Mouse (Mus musculus) liver, adult (tissue): ENCODE measurements around the gene Fam89b.

Source experiments
- GATA4 ChIP-seq: IDR thresholded peaks from 2 replicates; pipeline ENCODE4 v1.6.1; 2014; ENCODE audit warnings: mild to moderate bottlenecking, low read length; ENCODE audit not compliant: insufficient replicate concordance

The Fam89b gene

DNA sequence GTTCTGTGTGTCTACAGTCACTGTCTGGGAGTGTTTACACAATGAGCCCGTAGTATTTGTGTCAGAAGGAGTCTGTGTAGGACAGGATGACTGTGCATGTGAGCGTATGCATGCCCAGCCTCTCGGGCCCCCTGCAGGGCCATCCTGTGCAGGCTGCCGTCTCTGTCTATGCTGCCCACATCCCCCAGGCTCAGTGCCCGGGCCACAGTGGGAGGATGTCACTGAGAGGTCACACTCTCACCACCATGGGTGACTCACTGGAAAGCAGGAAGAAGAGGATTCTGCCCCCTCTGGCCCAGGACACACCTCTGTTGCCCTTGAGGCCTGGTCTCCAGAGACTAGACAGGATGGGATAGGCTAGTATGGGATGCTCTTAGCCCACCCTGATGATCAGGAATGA, 14.1 kb upstream of the Fam89b start:
- TF ChIP-seq GATA4: no peak

DNA sequence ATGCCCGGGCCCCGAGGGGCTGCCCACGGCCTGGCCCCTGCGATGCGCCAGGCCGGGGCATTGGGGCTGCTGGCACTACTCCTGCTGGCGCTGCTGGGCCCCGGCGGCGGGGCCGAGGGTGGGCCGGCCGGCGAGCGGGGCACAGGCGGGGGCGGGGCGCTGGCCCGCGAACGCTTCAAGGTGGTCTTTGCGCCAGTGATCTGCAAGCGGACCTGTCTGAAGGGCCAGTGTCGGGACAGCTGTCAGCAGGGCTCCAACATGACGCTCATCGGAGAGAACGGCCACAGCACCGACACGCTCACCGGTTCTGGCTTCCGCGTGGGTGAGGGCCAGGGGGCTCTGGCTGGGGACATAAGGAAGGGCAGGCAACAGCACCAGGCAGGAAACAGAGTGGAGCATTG, 12.8 kb upstream of the Fam89b start:
- no peak for TF ChIP-seq GATA4

DNA sequence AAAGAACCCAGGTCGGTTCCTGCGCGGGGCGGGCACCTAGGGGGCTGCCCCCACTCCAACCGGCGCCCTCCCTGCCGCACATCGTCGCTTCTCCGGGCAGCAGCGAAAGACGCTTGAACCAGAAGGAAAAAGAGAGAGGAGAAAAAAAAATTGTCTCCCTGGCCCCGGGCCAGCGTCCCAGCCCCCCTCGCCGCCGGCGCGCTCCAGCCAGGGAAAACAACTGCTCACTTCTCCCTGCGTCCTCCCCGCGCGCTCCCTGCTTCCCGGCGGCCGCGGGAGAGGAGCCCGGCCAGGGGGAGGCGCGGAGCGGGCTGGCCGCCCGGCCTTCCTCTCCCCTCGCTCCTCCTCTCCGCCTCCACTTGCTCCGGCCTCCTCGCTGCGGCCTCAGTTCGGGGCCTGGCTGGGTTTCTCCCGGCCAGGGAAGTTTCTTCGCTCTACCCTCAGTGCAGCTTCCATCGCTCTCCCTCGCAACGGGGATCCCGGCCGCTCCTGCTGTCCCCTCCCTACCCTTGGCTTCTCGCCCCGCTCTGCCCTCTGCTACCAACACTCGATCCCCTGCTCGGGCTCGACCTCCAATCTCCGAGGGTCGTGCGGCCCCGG, 12.3 kb upstream of the Fam89b start:
- no peak for TF ChIP-seq GATA4

DNA sequence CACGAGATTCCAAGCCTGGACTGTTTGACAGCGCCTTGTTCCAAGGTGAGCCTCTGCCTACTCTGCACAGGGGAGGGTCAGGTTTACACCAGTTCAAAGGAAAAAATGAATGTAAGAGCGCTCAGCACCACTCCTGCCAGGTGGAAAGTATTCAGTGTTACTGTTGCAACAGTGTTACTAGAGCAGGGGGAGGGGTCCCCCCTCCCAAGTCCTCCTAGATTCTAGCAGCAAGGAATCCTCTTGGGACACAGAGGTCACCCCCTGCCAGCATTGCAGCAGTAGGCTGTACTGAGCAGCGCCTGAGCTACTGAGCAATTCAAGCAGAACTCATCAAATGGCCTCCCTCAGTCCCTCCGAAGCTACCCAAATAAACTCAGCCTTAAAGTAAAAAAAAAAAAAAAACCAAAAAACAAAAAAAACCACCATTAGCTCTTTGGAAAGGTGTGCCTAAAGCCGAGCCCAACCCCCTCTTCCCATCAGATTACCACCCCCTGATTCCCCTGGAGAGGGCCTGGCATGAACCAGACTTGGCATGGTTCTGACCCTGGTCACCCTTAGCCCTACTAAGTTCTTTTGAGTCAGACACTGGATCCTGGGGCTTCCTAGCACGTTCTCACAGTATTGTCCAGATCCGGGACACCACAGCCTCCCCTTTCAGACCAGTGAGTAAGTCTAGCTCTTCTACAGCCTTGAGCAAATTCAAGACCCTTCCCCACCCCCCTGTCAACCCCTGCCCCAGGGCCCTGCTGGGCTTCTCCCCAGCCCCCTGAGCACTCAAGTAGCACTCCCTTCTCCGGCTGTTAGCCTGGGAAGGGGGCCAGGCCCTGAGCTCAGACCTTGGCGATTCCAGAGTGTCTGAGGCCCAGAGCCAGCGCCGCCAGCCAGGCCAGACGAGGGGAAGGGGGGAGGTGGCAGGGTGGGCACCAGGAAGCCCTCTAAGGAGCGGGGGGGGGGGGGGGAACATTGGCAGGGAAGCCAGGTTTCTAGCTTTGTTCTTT, 11.2 kb upstream of the Fam89b start, which contains the start of gene Ltbp3:
Gene Ltbp3 (plus strand): TSS at position 585 of the 998 bp plus-strand sequence.
- no peak for TF ChIP-seq GATA4

DNA sequence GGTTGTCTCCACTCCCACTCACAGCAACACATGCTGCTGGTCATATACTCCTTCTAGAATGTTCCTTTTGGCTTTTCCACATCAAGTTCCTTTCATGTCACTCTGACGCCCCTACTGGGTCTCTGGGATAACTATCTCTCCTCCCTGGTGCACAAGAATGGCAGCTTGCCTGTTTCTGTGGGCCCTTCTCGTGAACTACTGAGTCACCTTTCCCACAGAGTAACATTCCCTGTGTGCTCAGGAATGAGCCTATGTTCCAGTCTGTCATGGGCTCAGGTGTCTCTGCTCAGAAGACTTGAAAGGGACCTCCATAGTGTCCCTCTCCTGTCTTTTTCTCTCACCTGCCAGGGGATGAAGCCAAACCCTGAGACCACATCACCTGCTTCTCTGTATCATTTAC, 10.0 kb upstream of the Fam89b start:
- no peak for TF ChIP-seq GATA4

DNA sequence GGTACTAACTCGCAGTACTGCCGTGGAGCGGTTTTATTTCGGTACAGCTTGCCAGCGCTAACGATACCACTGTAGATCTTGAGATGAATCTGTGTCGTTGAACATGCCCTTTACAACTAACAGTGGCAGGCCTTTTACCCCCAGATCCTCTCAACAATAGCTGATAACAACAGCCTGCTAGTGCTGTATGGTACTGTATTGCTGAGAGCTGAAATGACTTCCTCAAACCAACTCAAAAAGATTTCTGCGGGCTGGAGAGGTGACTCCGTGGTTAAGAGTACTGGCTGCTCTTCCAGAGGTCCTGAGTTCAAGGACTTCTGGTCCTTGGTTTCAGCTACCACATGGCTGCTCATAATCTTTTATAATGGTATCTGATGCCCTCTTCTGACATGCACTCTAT, 4.9 kb upstream of the Fam89b start:
- TF ChIP-seq GATA4: no peak

DNA sequence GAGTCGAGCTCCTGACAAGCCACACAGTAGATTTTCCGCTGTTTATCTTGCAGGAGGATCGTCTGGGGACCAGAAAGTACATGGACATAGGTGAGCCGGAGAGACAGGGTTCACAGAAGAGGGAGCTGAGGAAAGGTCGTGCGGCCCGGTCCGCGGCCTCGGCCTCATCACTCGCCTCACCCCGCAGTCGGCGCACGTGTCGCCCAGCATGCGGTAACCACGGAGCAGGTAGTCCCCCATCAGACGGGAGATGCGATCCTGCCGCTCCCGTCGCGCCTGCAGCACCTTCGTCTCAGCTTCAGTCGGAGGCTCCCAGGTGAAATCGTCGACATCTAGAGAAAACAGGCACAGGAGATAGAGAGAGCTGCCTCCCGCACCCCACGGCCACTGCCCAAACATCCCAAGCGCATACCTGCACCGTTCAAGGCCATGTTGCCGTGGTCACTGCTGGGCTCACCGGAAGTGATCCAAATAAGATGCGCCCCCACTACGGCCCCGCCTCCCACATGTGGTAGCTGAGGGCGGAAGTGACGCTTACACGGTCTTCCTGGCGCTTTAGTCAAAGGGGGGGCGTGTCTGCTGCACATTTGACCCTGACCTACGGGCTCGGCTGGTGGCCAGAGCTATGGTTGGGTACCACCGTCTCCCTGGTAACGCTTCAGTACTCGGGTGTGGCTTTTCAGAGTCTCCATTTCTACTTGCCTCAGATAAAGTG, 2.0 kb upstream of the Fam89b start:
- TF ChIP-seq GATA4: no peak; the same call in 1 of the 2 replicates

DNA sequence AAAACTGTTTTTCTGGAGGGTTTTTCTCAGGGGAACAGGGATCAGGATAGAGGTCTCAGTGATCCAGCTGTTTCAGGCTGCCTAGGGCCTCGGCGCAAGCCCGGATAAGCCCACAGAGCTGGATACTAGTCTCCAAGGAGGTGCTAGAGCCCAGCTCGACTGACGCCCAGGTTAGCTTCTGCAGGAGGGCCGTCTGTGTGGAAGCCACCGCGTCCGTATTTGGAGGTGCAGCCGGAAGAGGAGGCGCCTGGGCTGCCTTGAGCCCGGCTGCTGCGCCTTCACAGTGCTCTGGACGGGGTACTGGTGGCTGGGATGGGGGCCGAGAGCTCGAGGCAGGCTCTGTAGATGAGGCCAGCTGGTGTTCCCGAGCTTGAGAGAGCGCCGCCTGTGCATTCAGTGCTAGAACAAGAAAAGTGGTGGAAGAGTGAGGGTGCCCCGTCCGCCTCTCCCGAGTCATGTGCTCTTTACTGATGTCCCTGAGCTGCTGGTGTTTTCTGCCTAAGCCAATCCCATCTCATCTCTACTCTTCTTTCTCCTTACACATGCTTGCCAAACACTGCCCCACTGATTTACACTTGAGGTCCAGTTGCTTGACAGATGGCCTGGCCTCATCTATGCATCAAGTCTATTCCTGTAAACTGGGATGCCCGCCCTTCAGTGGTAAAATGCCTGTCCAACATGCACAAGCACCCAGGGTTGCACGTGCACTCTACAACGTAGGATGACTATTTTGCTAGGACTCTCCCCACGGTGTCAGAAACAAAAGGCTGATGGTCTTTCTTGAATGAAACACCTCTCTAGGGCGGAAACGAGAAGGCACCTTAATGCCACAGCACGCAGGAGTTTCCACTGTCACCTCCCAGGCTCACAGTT, 1.1 kb upstream of the Fam89b start:
- no peak for TF ChIP-seq GATA4

DNA sequence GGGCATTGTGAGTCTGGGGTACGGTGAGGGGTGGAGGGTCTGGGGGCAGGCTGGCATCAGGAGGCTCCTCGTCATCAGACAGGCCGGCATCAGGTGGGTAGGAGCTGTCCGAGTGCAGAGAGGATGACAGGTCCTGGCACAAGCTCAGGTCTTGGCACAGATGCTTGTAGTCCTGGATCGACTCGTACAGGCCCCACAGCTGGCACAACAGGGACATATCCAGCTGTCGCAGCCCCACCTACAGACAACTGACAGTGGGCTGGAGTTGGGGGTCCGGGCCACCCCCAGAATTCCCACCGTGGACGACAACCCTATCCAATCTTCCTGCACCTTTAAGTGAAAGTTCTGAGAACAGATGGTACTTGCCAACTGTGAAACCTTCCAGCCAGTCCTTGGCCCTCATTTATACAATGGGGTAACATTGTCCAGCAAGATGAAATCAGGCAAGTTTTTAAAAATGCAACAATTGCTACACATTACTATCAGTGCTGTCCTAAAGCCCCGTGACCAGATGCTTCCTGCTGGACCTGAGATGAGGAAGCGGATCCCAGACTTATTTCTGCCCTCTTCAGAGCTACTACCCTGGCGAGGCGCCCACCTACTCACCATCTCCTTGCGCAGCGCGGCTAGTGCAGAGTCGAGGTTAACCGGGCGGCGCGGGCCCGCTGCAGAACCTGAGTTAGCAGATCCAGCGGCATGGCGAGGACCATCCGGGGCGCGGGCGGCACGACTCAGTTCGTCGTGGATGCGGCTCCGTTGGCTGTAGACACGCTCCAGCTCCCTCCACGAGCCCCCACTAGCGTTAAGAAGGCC, 616 bp downstream of the Fam89b start:
- TF ChIP-seq GATA4: no peak

DNA sequence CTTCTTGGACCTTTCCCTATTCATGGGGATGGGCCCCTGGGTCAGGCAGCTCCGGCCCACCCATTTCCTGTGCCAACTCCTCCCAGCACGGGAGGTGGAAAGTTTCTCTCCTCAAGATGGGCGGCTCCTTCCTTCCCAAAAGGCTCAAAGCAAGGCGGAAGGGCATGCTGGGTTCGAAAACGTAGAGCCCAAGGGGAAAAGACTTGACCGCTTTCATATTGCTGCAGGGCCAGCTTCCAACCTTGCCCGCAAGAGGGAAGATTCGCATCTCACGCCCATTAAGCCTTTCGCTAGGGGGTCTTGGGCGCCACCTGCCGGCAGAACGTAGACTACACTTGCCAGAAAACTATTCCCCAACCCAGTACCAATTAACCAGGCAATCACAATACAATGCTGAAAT, 1.8 kb downstream of the Fam89b start:
- no peak for TF ChIP-seq GATA4

DNA sequence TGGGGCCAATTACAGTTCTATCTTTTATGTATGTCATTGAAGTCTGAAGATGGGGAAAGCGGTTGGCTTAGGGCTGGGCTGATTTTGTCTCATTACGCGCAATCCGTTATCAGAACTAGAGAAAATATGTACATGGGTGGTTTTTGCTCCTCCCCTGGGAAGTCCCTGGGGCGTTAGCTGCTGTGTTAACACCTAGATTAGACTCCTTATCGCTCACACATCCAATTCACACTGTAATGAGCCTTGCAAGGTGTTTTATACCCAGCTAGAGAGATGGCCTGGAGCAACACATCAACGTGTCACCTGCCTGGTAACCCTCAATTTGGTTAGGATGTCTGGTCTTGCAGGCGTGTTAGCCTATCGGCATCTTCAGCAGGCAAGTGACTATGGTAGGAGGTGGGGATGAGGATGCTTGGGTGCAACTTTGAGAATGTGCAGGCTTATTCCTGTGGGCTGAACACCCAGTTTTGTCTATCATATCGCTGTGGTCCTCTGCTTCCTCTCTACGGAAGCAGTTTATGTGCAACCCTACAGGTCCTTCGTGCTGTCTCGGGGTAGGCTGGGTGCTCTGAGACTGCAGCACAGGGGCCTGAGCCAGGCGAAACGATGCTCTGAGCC, 2.4 kb downstream of the Fam89b start:
- no peak for TF ChIP-seq GATA4

DNA sequence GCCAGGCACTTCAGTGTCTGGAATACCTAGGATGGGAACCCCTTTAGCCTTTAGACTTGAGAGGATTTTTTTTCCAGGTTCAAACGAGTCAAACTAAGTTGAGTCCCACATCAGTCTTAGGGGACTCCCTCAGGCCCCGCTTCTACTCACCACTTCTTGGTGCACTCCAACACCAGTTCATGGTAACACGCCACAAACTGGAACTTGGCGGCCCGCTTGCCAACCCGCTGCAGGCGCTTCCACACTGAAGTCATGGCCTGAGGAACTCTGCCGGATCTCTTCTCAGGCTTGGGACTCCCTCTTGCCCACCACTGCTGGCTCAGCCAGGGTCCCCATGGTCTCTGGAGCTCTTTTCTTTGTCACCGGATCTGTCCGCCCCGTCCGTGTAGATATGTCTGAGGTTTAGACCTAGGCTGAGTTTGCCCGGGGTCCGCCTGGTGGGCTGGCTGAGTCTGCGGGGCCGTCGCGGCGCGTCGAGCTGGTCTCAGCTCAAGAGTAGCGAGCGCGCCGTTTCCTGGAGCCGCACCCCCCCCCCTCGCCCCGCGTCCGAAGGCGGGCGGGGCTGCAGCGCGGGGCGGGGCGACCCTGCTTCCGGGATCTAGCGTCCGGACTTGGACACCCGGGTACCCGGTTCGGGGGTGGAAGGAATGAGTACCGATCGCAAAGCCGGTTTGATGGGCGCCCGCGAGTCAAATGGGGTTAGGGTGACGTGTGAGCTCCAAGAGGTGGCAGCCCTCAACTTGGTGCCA, 3.5 kb downstream of the Fam89b start, which contains the start of gene Ehbp1l1:
Gene Ehbp1l1 (minus strand): TSS at position 551 of the 749 bp plus-strand sequence.
- no peak for TF ChIP-seq GATA4
